Mouse (Mus musculus) liver, embryonic 12.5 days (tissue): ENCODE results near the gene Rnf182. TPM values are rescaled to one million over a fixed set of nuclear protein-coding genes. Genes with fewer than 3 reads are reported as not detected.
A peak's percentile ranks its signal among the peaks of the same experiment; 100 is the strongest.

ENCODE experiments used
- ATAC-seq: fragments of 200-750 bp; cut with Nextera tagmentation; 2 replicates; pipeline ENCODE4 v1.8.0; 2017; ENCODE audit warnings: moderate number of reproducible peaks, mild to moderate bottlenecking, moderate library complexity
- H3K27ac ChIP-seq: fragments of 300-500 bp; sonication (generic); 2 replicates; pipeline ENCODE4 v1.5.1; 2016; ENCODE audit warnings: mild to moderate bottlenecking
- H3K27me3 ChIP-seq: fragments of 300-500 bp; sonication (generic); replicated peaks from 2 replicates; pipeline ENCODE4 v1.6.1; 2016; ENCODE audit warnings: mild to moderate bottlenecking, moderate library complexity
- H3K36me3 ChIP-seq: fragments of 300-500 bp; sonication (generic); 2 replicates; pipeline ENCODE4 v1.6.1; 2016; ENCODE audit warnings: mild to moderate bottlenecking, moderate library complexity
- H3K4me1 ChIP-seq: fragments of 300-500 bp; sonication (generic); 2 replicates; pipeline ENCODE4 v1.6.1; 2016
- H3K4me2 ChIP-seq: fragments of 300-500 bp; sonication (generic); 2 replicates; pipeline ENCODE4 v1.6.1; 2016; ENCODE audit warnings: mild to moderate bottlenecking, moderate library complexity
- H3K4me3 ChIP-seq: fragments of 300-500 bp; sonication (generic); 2 replicates; pipeline ENCODE4 v1.5.1; 2016; ENCODE audit warnings: mild to moderate bottlenecking, moderate library complexity
- H3K9ac ChIP-seq: fragments of 300-500 bp; sonication (generic); 2 replicates; pipeline ENCODE4 v1.6.1; 2016; ENCODE audit warnings: mild to moderate bottlenecking, moderate library complexity
- H3K9me3 ChIP-seq: fragments of 300-500 bp; sonication (generic); replicated peaks from 2 replicates; pipeline ENCODE4 v1.6.1; 2016; ENCODE audit warnings: mild to moderate bottlenecking, moderate library complexity
- WGBS: fragments of 180-500 bp; shearing (Covaris S2); methylation state at CpG from one replicate; pipeline ENCODE4 v1.1.7; 2016; ENCODE audit not compliant: insufficient replicate concordance; 5-methylcytosine and 5-hydroxymethylcytosine counted together
- polyA plus RNA-seq: library from polyadenylated mRNA; unstranded; fragments of >200 nt; fragmentation: Nextera tagmentation; extraction: Ambion mirVana; gene quantifications from 2 replicates; pipeline ENCODE4 v1.2.1, GENCODE M21; 2016

The Rnf182 gene
- polyA plus RNA-seq, 1 experiment from 2014 or later: 0.19 TPM

GRCm38 (mm10) chr13:43616551-43616950 lies 1.0 kb downstream of the Rnf182 start:
- H3K27ac ChIP-seq: no peak overlapping the region
- no peaks in the 10 kb centered on the region for H3K36me3 ChIP-seq
- peaks cover 51% of the 10 kb centered on the region for H3K27me3 ChIP-seq
- 38% methylated on average over 6 of the region's 6 CpGs for WGBS
- no peak overlapping the region for H3K9ac ChIP-seq
- ATAC-seq: no peak
- H3K4me3 ChIP-seq: no peak overlapping the region
- H3K4me2 ChIP-seq: peak overlapping the region; percentile 75; the same call in 1 of the 2 replicates
- peaks cover 11% of the 10 kb centered on the region for H3K4me1 ChIP-seq
- no peaks in the 10 kb centered on the region for H3K9me3 ChIP-seq

- no peak for ATAC-seq
- H3K4me3 ChIP-seq: no peak overlapping the region
- 45% methylated on average over 4 of the region's 4 CpGs for WGBS
- peaks cover 11% of the 10 kb centered on the region for H3K4me1 ChIP-seq
- H3K27ac ChIP-seq: no peak overlapping the region
- H3K36me3 ChIP-seq: no peaks in the 10 kb centered on the region
- no peak overlapping the region for H3K4me2 ChIP-seq
- peaks cover 47% of the 10 kb centered on the region for H3K27me3 ChIP-seq
- H3K9ac ChIP-seq: no peak overlapping the region
- no peaks in the 10 kb centered on the region for H3K9me3 ChIP-seq
These were observed 4.2 kb downstream of the Rnf182 start for GRCm38 (mm10) chr13:43619550-43620175.

- H3K9ac ChIP-seq: no peak overlapping the region
- H3K4me3 ChIP-seq: no peak overlapping the region
- no peaks in the 10 kb centered on the region for H3K36me3 ChIP-seq
- 46% methylated on average over 5 of the region's 5 CpGs for WGBS
- H3K4me2 ChIP-seq: no peak overlapping the region
- no peaks in the 10 kb centered on the region for H3K27me3 ChIP-seq
- H3K27ac ChIP-seq: no peak overlapping the region
- H3K4me1 ChIP-seq: no peaks in the 10 kb centered on the region
- H3K9me3 ChIP-seq: no peaks in the 10 kb centered on the region
- no peak for ATAC-seq
These were observed 12.4 kb downstream of the Rnf182 start for GRCm38 (mm10) chr13:43627922-43628321.

- Histone ChIP-seq H3K36me3 (no peaks in the 10 kb centered on the region), H3K27ac (no peak overlapping the region), H3K27me3 (no peaks in the 10 kb centered on the region), H3K4me1 (no peaks in the 10 kb centered on the region), H3K4me2 (no peak overlapping the region), H3K4me3 (no peak overlapping the region), H3K9me3 (no peaks in the 10 kb centered on the region), H3K9ac (no peak overlapping the region)
- 73% methylated on average over 7 of the region's 7 CpGs for WGBS
- no peak for ATAC-seq
These were observed 14.3 kb downstream of the Rnf182 start for GRCm38 (mm10) chr13:43629785-43630184.

GRCm38 (mm10) chr13:43631266-43631665 lies 15.8 kb downstream of the Rnf182 start:
- WGBS: 74% methylated on average over 6 of the region's 6 CpGs
- Histone ChIP-seq H3K9me3 (no peaks in the 10 kb centered on the region), H3K27me3 (no peaks in the 10 kb centered on the region), H3K4me3 (no peak overlapping the region), H3K27ac (no peak overlapping the region), H3K9ac (no peak overlapping the region), H3K36me3 (no peaks in the 10 kb centered on the region), H3K4me1 (no peaks in the 10 kb centered on the region), H3K4me2 (no peak overlapping the region)
- ATAC-seq: no peak

GRCm38 (mm10) chr13:43633024-43633423 lies 17.5 kb downstream of the Rnf182 start:
- 63% methylated on average over 4 of the region's 4 CpGs for WGBS

GRCm38 (mm10) chr13:43637720-43638119 lies 22.2 kb downstream of the Rnf182 start:
- ATAC-seq: no peak
- 70% methylated on average over 7 of the region's 7 CpGs for WGBS

More at GRCm38 (mm10) chr13:43633024-43633423, 17.5 kb downstream of the Rnf182 start:
- Histone ChIP-seq H3K9ac (no peak overlapping the region), H3K36me3 (no peaks in the 10 kb centered on the region), H3K9me3 (no peaks in the 10 kb centered on the region), H3K4me2 (no peak overlapping the region), H3K4me1 (no peaks in the 10 kb centered on the region), H3K4me3 (no peak overlapping the region), H3K27ac (no peak overlapping the region), H3K27me3 (no peaks in the 10 kb centered on the region; the same call in 1 of the 2 replicates)
- ATAC-seq: no peak

GRCm38 (mm10) chr13:43644991-43645390 lies 29.5 kb downstream of the Rnf182 start:
- Histone ChIP-seq H3K27ac (no peak overlapping the region), H3K4me3 (no peak overlapping the region), H3K4me2 (no peak overlapping the region), H3K9me3 (no peaks in the 10 kb centered on the region), H3K4me1 (no peaks in the 10 kb centered on the region), H3K9ac (no peak overlapping the region), H3K27me3 (peaks cover 5% of the 10 kb centered on the region; the same call in 1 of the 2 replicates), H3K36me3 (no peaks in the 10 kb centered on the region)
- no peak for ATAC-seq
- 13% methylated on average over 1 of the region's 1 CpGs for WGBS

More at GRCm38 (mm10) chr13:43637720-43638119, 22.2 kb downstream of the Rnf182 start:
- Histone ChIP-seq H3K27ac (no peak overlapping the region), H3K27me3 (no peaks in the 10 kb centered on the region; the same call in 1 of the 2 replicates), H3K4me2 (no peak overlapping the region), H3K4me3 (no peak overlapping the region), H3K9me3 (no peaks in the 10 kb centered on the region), H3K36me3 (no peaks in the 10 kb centered on the region), H3K9ac (no peak overlapping the region), H3K4me1 (no peaks in the 10 kb centered on the region)

GRCm38 (mm10) chr13:43648556-43648955 lies 33.0 kb downstream of the Rnf182 start:
- Histone ChIP-seq H3K9ac (no peak overlapping the region), H3K9me3 (no peaks in the 10 kb centered on the region), H3K4me3 (no peak overlapping the region), H3K4me1 (no peaks in the 10 kb centered on the region), H3K27ac (no peak overlapping the region), H3K4me2 (no peak overlapping the region), H3K27me3 (peaks cover 5% of the 10 kb centered on the region; the same call in 1 of the 2 replicates), H3K36me3 (no peaks in the 10 kb centered on the region)
- WGBS: 56% methylated on average over 6 of the region's 6 CpGs
- ATAC-seq: no peak

GRCm38 (mm10) chr13:43651277-43651676 lies 35.8 kb downstream of the Rnf182 start:
- Histone ChIP-seq H3K4me1 (no peaks in the 10 kb centered on the region), H3K36me3 (no peaks in the 10 kb centered on the region)
- 77% methylated on average over 3 of the region's 3 CpGs for WGBS

GRCm38 (mm10) chr13:43654091-43654490 lies 38.6 kb downstream of the Rnf182 start:
- 47% methylated on average over 6 of the region's 6 CpGs for WGBS
- Histone ChIP-seq H3K9me3 (no peaks in the 10 kb centered on the region), H3K4me2 (no peak overlapping the region), H3K27ac (no peak overlapping the region), H3K36me3 (no peaks in the 10 kb centered on the region), H3K9ac (no peak overlapping the region), H3K4me3 (no peak overlapping the region), H3K4me1 (no peaks in the 10 kb centered on the region), H3K27me3 (no peaks in the 10 kb centered on the region)
- no peak for ATAC-seq

More at GRCm38 (mm10) chr13:43651277-43651676, 35.8 kb downstream of the Rnf182 start:
- no peaks in the 10 kb centered on the region for H3K9me3 ChIP-seq
- H3K9ac ChIP-seq: no peak overlapping the region
- no peak overlapping the region for H3K4me2 ChIP-seq
- ATAC-seq: no peak
- H3K27ac ChIP-seq: no peak overlapping the region
- H3K4me3 ChIP-seq: no peak overlapping the region
- H3K27me3 ChIP-seq: peaks cover 5% of the 10 kb centered on the region; the same call in 1 of the 2 replicates

GRCm38 (mm10) chr13:43663225-43663624 lies 47.7 kb downstream of the Rnf182 start:
- no peak overlapping the region for H3K4me2 ChIP-seq
- WGBS: 70% methylated on average over 4 of the region's 4 CpGs
- no peaks in the 10 kb centered on the region for H3K27me3 ChIP-seq
- H3K36me3 ChIP-seq: no peaks in the 10 kb centered on the region
- ATAC-seq: no peak
- no peak overlapping the region for H3K9ac ChIP-seq
- no peak overlapping the region for H3K4me3 ChIP-seq
- H3K27ac ChIP-seq: no peak overlapping the region
- no peaks in the 10 kb centered on the region for H3K9me3 ChIP-seq
- H3K4me1 ChIP-seq: no peaks in the 10 kb centered on the region

GRCm38 (mm10) chr13:43666130-43666529 lies 50.6 kb downstream of the Rnf182 start:
- no peaks in the 10 kb centered on the region for H3K36me3 ChIP-seq
- no peaks in the 10 kb centered on the region for H3K27me3 ChIP-seq
- H3K4me2 ChIP-seq: no peak overlapping the region
- WGBS: 81% methylated on average over 12 of the region's 12 CpGs
- H3K9ac ChIP-seq: no peak overlapping the region
- no peaks in the 10 kb centered on the region for H3K9me3 ChIP-seq
- ATAC-seq: no peak
- no peak overlapping the region for H3K4me3 ChIP-seq
- H3K27ac ChIP-seq: no peak overlapping the region
- no peaks in the 10 kb centered on the region for H3K4me1 ChIP-seq
